Mouse (Mus musculus) liver, adult 2 months (tissue): Measurements from ENCODE around the gene Atp6v0b. TPM values are rescaled to one million over a fixed set of nuclear protein-coding genes. Genes with fewer than 3 reads are reported as not detected.

Experiments used
- DNase-seq: peaks from one replicate; pipeline ENCODE4 v3.0.0-alpha.2; 2011; ENCODE audit warnings: low read depth, low spot score; ENCODE audit errors: extremely low read depth
- H3K27ac ChIP-seq: fragments of 200-500 bp; replicated peaks from 2 replicates; pipeline ENCODE4 v1.5.1; 2012; ENCODE audit warnings: low read depth, mild to moderate bottlenecking, control low read depth, inconsistent platforms, low read length; ENCODE audit not compliant: insufficient read depth
- H3K27me3 ChIP-seq: fragments of 200-500 bp; 2 replicates; pipeline ENCODE4 v1.6.1; 2012; ENCODE audit warnings: mild to moderate bottlenecking, moderate library complexity, low read length, inconsistent platforms; ENCODE audit not compliant: control insufficient read depth, insufficient read depth
- H3K36me3 ChIP-seq: fragments of 200-500 bp; 2 replicates; pipeline ENCODE4 v1.6.1; 2012; ENCODE audit warnings: low read length, inconsistent platforms; ENCODE audit not compliant: control insufficient read depth, insufficient read depth
- H3K4me1 ChIP-seq: fragments of 200-500 bp; 2 replicates; pipeline ENCODE4 v1.6.1; 2011; ENCODE audit warnings: low read length; ENCODE audit not compliant: control insufficient read depth, insufficient read depth
- H3K4me3 ChIP-seq: fragments of 200-500 bp; 2 replicates; pipeline ENCODE4 v1.5.1; 2011; ENCODE audit warnings: low read depth, mild to moderate bottlenecking, control low read depth, low read length, moderate library complexity; ENCODE audit not compliant: insufficient read depth
- H3K79me2 ChIP-seq: fragments of 200-500 bp; 2 replicates; pipeline ENCODE4 v1.6.1; 2012; ENCODE audit warnings: inconsistent platforms, mild to moderate bottlenecking, low read length, moderate library complexity; ENCODE audit not compliant: control insufficient read depth, insufficient read depth
- H3K9ac ChIP-seq: fragments of 200-500 bp; 2 replicates; pipeline ENCODE4 v1.6.1; 2012; ENCODE audit warnings: low read depth, mild to moderate bottlenecking, control low read depth, inconsistent platforms, low read length
- CTCF ChIP-seq: fragments of 200-500 bp; IDR thresholded peaks from 2 replicates; pipeline ENCODE4 v1.5.1; 2011; ENCODE audit warnings: low read depth, low read length, control low read depth
- POLR2A ChIP-seq: fragments of 200-500 bp; IDR thresholded peaks from 2 replicates; pipeline ENCODE4 v1.6.1; 2011; ENCODE audit warnings: low read length, control low read depth; ENCODE audit not compliant: insufficient read depth; ENCODE audit errors: extremely low read depth
- WGBS: fragments of 180-500 bp; shearing (Covaris S2); methylation state at CpG from one replicate; pipeline ENCODE4 v1.1.7; 2018; 5-methylcytosine and 5-hydroxymethylcytosine counted together
- polyA plus RNA-seq: library from polyadenylated mRNA; depleted of rRNA; stranded (reverse); fragments of >200 nt; gene quantifications from 2 replicates; pipeline ENCODE4 v1.2.3, GENCODE M21; 2012
- total RNA-seq: library from RNA; depleted of rRNA; stranded (reverse); fragments of >200 nt; gene quantifications from 2 replicates; pipeline ENCODE4 v1.2.3, GENCODE M21; 2014

Gene Atp6v0b
- total and polyA plus RNA-seq, 2 experiments = 124 to 244 TPM

- 75% methylated on average over 5 of the region's 5 CpGs for WGBS
- no peak overlapping the region for H3K4me3 ChIP-seq
- H3K36me3 ChIP-seq = no peaks in the 10 kb centered on the region; the same call in 1 of the 2 replicates
- no peak overlapping the region for H3K9ac ChIP-seq
- peak overlapping the region; percentile 64 for H3K27ac ChIP-seq
- TF ChIP-seq CTCF = no peak
- TF ChIP-seq POLR2A = no peak
- no peaks in the 10 kb centered on the region for H3K27me3 ChIP-seq
- peaks cover 9% of the 10 kb centered on the region; the same call in 1 of the 2 replicates for H3K79me2 ChIP-seq
- H3K4me1 ChIP-seq = peaks cover 25% of the 10 kb centered on the region
- DNase-seq = peak; percentile 81
Measured at GRCm38 (mm10) chr4:117840821-117841220, 46.3 kb downstream of the Atp6v0b start.

DNA sequence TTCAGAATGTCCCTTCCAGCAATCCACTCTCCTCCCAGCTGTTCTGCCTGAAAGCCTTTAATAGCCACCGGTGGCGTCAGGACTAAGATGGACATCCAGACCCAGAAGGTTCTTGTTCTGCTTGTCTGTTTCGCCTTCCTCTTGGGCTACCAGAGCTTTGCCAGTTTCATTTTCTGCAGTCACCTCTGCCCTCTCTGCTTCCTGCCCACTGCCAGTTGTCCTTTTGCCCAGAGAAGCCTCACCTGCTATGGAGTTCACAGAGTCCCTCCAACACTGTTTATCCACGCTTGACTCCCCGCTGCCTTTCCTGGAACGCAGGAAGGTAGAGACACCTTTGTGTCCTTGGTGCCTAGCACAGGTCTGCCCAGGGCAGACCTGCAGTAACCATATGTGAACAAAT is 47.8 kb downstream of the Atp6v0b start:
- 20% methylated on average over 6 of the region's 6 CpGs for WGBS
- peak overlapping the region; percentile 56; the same call in 1 of the 2 replicates for H3K9ac ChIP-seq
- TF ChIP-seq CTCF = no peak
- no peak for TF ChIP-seq POLR2A

DNA sequence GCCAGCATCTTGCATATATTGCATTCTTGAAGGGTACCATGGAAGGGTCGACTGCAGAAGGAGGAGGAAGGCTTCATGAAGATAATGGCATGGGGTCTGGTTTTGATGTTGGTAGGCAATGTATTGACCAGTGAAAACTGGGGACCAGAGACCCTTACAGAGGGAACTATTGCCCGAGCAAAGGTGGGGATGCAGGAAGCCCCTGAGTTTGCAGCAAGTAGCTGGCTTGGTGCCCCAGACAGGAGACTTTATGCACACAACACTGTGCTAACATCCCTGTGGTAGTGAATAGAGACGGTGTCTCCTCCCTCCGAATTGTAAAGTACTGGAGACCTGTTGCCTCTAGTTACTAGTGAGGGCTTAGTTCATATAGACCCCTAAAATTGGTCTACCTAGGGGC is 49.9 kb downstream of the Atp6v0b start:
- H3K27me3 ChIP-seq = no peaks in the 10 kb centered on the region
- TF ChIP-seq CTCF (no peak), POLR2A (no peak)
- H3K27ac ChIP-seq = peak overlapping the region; percentile 58; the same call in 1 of the 2 replicates
- peaks cover 9% of the 10 kb centered on the region; the same call in 1 of the 2 replicates for H3K79me2 ChIP-seq
- no peak overlapping the region for H3K4me3 ChIP-seq
- H3K4me1 ChIP-seq = peaks cover 25% of the 10 kb centered on the region
- no peak for DNase-seq
- WGBS = 75% methylated on average over 4 of the region's 4 CpGs
- no peaks in the 10 kb centered on the region for H3K36me3 ChIP-seq
- H3K9ac ChIP-seq = no peak overlapping the region

More for the DNA sequence above, 47.8 kb downstream of the Atp6v0b start:
- Histone ChIP-seq H3K27ac (peak overlapping the region; percentile 92), H3K36me3 (no peaks in the 10 kb centered on the region), H3K4me3 (no peak overlapping the region), H3K27me3 (no peaks in the 10 kb centered on the region), H3K4me1 (peaks cover 25% of the 10 kb centered on the region), H3K79me2 (peaks cover 9% of the 10 kb centered on the region; the same call in 1 of the 2 replicates)
- peak; percentile 96 for DNase-seq

DNA sequence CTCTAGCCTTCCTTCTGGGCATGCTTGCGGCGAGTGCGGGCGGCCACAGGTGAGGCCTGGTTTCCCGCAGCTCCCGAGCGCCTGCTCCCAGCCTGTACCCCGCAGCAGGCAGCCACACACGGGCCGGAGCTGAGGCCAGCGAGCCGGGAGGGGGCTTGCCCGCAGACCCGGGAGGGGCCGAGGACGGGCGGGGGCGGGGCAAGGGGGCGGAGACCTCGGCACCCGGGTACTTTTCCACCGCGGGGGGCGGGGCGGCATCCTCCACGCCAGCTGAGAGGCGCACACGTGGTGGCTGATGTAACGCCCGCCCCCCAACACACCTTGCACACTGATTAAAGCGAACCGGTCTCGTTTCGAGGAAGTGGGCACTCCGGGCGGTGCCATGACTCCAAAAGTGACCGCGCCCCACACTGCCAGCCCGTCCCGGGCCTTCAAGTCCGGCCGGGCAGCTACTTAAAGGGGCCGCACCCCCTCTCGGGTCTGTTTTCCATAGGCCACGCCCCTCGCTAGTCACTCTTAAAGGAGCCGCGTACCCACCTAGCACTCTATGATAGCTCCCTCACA is 50.8 kb downstream of the Atp6v0b start:
- peak; percentile 74; the same call in 1 of the 2 replicates for TF ChIP-seq POLR2A
- TF ChIP-seq CTCF = no peak
- peaks cover 9% of the 10 kb centered on the region; the same call in 1 of the 2 replicates for H3K79me2 ChIP-seq
- no peaks in the 10 kb centered on the region for H3K27me3 ChIP-seq
- peaks cover 19% of the 10 kb centered on the region for H3K4me1 ChIP-seq
- peak overlapping the region; percentile 92 for H3K27ac ChIP-seq
- DNase-seq = peak; percentile 75
- H3K9ac ChIP-seq = peak overlapping the region; percentile 92
- 1% methylated on average over 48 of the region's 48 CpGs for WGBS
- peak overlapping the region; percentile 84 for H3K4me3 ChIP-seq
- no peaks in the 10 kb centered on the region for H3K36me3 ChIP-seq

DNA sequence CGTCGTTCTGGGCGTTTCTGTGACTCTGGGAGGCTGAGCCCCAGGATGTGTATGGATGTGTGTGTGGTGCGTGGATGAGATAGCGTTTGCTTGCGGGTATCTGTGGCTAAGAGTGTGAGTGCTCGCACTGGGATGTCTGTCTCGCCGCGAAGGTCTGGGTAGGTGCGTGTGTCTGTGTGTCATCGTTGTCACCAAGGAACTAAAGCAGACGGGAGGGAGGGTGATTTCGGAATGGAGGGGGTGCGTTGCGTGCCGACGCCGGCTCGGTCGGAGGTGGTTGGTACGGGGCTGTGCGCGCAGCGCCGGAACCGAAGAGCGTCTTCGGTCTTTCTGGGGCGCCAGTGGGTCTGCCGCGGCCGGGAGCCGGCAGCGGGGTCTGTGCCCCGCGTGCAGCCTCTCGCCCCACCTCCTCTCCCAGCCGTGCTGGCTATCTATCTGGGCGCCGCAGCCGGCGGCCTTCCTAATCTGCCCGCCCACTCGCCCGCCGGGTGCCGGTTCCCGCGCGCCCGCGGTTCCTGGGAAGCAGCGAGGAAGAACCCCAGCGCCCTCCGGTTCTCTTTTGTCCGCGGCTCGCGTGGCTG is 51.5 kb downstream of the Atp6v0b start:
- Histone ChIP-seq H3K27ac (peak overlapping the region; percentile 92), H3K27me3 (no peaks in the 10 kb centered on the region), H3K4me3 (peak overlapping the region; percentile 84), H3K9ac (peak overlapping the region; percentile 92), H3K36me3 (no peaks in the 10 kb centered on the region), H3K4me1 (peaks cover 15% of the 10 kb centered on the region), H3K79me2 (peaks cover 9% of the 10 kb centered on the region; the same call in 1 of the 2 replicates)
- no peak for TF ChIP-seq CTCF
- TF ChIP-seq POLR2A = no peak
- no peak for DNase-seq
- under 1% methylated on average over 60 of the region's 60 CpGs for WGBS

GRCm38 (mm10) chr4:117834845-117835530 is 52.1 kb downstream of the Atp6v0b start:
- DNase-seq = peak; percentile 87
- H3K79me2 ChIP-seq = peaks cover 9% of the 10 kb centered on the region; the same call in 1 of the 2 replicates
- peak overlapping the region; percentile 84 for H3K4me3 ChIP-seq
- WGBS = 17% methylated on average over 35 of the region's 36 CpGs
- peak overlapping the region; percentile 92 for H3K9ac ChIP-seq
- H3K27me3 ChIP-seq = no peaks in the 10 kb centered on the region
- TF ChIP-seq POLR2A (peak; percentile 86), CTCF (no peak)
- peak overlapping the region; percentile 92 for H3K27ac ChIP-seq
- H3K36me3 ChIP-seq = no peaks in the 10 kb centered on the region
- peaks cover 13% of the 10 kb centered on the region for H3K4me1 ChIP-seq
